Mouse (Mus musculus): ENCODE measurements around the gene Gm10197. TPM values are rescaled to one million over a fixed set of nuclear protein-coding genes. Genes with fewer than 3 reads are reported as not detected.

Gene Gm10197
- polyA plus RNA-seq, 1 experiment from 2014 or later: not detected

DNA sequence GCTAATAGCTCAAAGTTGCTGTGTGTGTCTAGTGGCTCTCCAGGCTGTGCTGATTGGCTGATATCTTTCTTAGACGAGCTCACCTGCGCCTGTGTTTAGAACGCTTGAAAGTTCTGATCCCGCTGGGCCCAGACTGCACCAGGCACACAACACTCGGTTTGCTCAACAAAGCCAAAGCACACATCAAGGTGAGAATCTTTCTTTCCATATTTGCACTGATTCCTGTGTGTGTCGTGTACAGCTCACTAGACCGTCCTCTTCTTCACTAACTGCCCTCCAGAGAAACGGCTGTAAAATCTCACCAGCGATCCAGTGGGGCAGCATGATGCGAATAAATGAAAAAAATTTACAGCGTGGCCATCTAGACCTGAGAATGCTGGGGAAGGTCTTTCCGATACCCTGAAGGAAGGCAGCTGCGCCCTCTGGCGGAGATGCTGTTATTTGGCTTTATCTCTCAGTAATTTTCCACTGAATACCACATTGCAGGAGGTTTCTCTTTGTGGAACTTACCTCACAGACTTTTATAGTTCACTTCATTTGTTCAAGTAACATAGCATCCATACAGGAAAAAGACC is 2.0 kb downstream of the Gm10197 start:
- Histone ChIP-seq H3K4me2 (no peak overlapping the region), H3K4me1 (replicated peaks) (peaks cover 20% of the 10 kb centered on the region), H3K36me3 (peaks cover 13% of the 10 kb centered on the region), H3K27me3 (no peaks in the 10 kb centered on the region), H3K4me3 (no peak overlapping the region), H3K27ac (replicated peaks) (no peak overlapping the region), H3K9ac (no peak overlapping the region), H3K9me3 (no peaks in the 10 kb centered on the region)
- peak; percentile 74 for ATAC-seq (ENCODE audit: low FRiP score, low read depth)
- 33% methylated on average over 14 of the region's 14 CpGs for WGBS

DNA sequence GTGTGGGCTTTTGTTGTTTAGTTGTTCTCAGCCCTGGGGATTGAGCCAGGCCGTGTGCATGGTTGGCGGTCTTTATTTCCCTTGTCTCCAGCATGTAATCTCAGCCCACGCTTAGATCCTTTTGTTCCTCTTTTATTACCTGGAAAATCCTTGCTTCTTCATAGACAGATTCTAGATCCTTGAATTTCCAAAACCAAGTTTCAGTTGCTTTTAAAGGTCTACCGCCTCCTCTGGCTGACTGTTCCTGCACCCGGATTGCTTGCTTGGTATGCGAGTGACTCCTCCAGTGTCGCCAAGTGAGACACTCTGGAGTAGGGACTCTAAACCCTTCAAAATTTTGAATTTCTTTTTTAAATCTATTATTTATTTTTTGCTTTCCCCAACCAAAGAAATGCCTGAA is 4.7 kb downstream of the Gm10197 start:
- Histone ChIP-seq H3K4me1 (replicated peaks) (peaks cover 20% of the 10 kb centered on the region), H3K36me3 (peaks cover 7% of the 10 kb centered on the region), H3K4me2 (no peak overlapping the region), H3K4me3 (no peak overlapping the region), H3K9me3 (no peaks in the 10 kb centered on the region), H3K27me3 (no peaks in the 10 kb centered on the region), H3K27ac (replicated peaks) (no peak overlapping the region), H3K9ac (no peak overlapping the region)
- 69% methylated on average over 7 of the region's 7 CpGs for WGBS
- ATAC-seq (ENCODE audit: low FRiP score, low read depth): no peak

DNA sequence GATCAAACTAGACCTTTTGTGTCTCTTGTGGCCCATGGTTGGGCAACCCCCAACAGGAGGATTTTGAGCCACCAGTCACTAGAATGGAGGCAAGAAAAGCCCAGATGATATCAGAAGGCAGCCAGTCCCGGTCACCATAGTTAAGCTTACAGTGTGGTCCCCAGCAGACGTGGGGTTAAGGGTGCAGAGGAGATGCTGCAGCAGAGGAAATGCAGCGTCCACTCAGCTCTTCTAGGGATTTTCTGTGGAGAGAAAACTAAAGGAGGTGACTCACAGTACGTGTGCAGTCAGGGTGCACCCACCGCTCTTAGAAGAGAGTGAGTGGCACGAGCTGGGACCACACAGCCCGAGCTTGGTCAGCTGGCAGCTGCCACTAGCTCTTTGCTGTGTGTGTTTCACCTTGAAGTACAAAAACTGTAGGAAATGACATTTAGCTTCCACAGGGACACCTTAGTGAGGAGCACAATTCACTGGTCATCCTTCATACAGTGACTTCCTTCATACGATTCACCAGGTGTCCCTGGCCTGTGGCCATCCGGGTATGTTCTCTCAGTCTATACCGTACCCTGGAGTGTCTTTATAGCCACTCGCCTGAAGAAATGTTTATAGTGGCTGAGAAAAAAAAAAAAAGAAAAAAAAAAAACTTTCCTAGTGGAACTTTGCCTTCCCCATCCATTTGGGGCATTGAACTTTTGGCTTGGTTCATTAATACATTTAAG is 5.3 kb downstream of the Gm10197 start:
- 71% methylated on average over 11 of the region's 11 CpGs for WGBS
- no peaks in the 10 kb centered on the region for H3K9me3 ChIP-seq
- no peak overlapping the region for H3K4me3 ChIP-seq
- H3K27ac ChIP-seq (replicated peaks): 0 out of 2 replicates have a peak overlapping the region, but pooled peaks have one; percentile 9
- no peak for ATAC-seq (ENCODE audit: low FRiP score, low read depth)
- no peak overlapping the region for H3K4me2 ChIP-seq
- no peak overlapping the region for H3K9ac ChIP-seq
- H3K36me3 ChIP-seq: peaks cover under 1% of the 10 kb centered on the region; the same call in 1 of the 2 replicates
- H3K4me1 ChIP-seq (replicated peaks): peaks cover 23% of the 10 kb centered on the region
- no peaks in the 10 kb centered on the region for H3K27me3 ChIP-seq

DNA sequence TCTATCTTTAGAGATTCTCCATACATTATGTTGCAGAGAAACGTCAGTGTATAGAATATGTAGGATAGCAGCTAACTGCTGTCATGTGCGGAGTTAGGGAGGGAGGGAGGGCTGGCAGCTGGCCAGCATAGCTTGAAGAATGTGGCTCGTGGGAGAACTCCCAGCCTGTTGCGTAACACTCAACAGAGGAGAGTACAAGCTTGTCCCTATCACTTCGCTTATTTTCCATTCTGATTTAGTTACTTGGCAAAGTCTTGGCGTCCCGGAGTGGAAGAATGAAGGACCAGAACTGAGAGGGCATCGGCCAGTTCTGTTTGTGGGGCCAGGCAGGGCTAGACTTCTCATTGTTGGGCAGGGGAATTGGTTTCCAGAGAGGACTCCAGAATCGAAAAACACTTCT is 6.6 kb downstream of the Gm10197 start:
- no peak for ATAC-seq (ENCODE audit: low FRiP score, low read depth)

DNA sequence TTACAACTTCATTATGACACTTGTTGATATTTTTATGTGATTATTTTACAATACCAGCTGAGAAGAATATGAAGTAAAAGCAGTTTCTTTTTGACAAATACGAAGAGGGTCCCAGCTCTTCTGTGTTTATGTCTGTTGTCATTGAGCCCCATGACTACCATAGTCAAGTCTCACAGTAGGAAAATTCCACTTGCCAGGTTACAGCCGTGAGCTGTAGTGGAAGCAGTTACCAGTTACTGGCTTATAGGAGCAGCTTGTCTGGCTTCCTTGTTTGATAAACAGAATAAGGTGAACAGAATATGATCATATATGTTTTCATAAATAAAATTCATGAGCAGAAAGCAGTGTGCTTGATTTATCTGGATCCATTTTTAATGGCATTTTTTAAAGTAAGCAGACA is 7.0 kb downstream of the Gm10197 start:
- H3K4me1 ChIP-seq (replicated peaks): peaks cover 39% of the 10 kb centered on the region
- no peaks in the 10 kb centered on the region for H3K27me3 ChIP-seq
- H3K9me3 ChIP-seq: no peaks in the 10 kb centered on the region
- H3K4me2 ChIP-seq: no peak overlapping the region
- 52% methylated on average over 2 of the region's 2 CpGs for WGBS
- ATAC-seq (ENCODE audit: low FRiP score, low read depth): no peak
- no peaks in the 10 kb centered on the region for H3K36me3 ChIP-seq
- no peak overlapping the region for H3K27ac ChIP-seq (replicated peaks)
- H3K9ac ChIP-seq: no peak overlapping the region
- H3K4me3 ChIP-seq: no peak overlapping the region

More for the DNA sequence above, 6.6 kb downstream of the Gm10197 start:
- H3K4me1 ChIP-seq (replicated peaks): peaks cover 35% of the 10 kb centered on the region
- H3K4me3 ChIP-seq: no peak overlapping the region
- no peaks in the 10 kb centered on the region for H3K36me3 ChIP-seq
- 23% methylated on average over 9 of the region's 9 CpGs for WGBS
- H3K27me3 ChIP-seq: no peaks in the 10 kb centered on the region
- no peaks in the 10 kb centered on the region for H3K9me3 ChIP-seq
- H3K4me2 ChIP-seq: peak overlapping the region; percentile 8; the same call in 1 of the 2 replicates
- no peak overlapping the region for H3K9ac ChIP-seq
- H3K27ac ChIP-seq (replicated peaks): peak overlapping the region; percentile 40

DNA sequence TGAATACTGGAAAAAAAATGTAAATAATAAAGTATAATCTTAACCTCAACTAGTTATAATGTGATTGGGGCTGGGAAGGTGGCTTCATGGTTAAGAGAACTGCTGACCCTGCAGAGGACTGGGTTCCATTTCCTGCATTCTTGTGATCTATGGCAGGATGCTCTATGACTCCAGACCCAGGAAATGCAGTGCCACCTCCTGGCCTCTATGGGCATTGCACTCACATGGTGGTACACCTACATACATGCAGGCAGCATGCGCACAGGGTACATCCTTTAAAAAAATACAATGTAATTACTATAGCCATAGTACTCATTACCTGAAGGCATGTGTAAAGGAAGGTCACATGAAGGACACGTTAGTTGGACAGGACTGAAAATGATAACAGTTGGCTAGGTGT is 8.6 kb downstream of the Gm10197 start:
- no peaks in the 10 kb centered on the region for H3K27me3 ChIP-seq
- ATAC-seq (ENCODE audit: low FRiP score, low read depth): no peak
- no peak overlapping the region for H3K9ac ChIP-seq
- no peak overlapping the region for H3K4me2 ChIP-seq
- peaks cover 37% of the 10 kb centered on the region for H3K4me1 ChIP-seq (replicated peaks)
- no peaks in the 10 kb centered on the region for H3K36me3 ChIP-seq
- H3K9me3 ChIP-seq: no peaks in the 10 kb centered on the region
- WGBS: 50% methylated on average over 2 of the region's 2 CpGs
- H3K27ac ChIP-seq (replicated peaks): no peak overlapping the region
- no peak overlapping the region for H3K4me3 ChIP-seq

DNA sequence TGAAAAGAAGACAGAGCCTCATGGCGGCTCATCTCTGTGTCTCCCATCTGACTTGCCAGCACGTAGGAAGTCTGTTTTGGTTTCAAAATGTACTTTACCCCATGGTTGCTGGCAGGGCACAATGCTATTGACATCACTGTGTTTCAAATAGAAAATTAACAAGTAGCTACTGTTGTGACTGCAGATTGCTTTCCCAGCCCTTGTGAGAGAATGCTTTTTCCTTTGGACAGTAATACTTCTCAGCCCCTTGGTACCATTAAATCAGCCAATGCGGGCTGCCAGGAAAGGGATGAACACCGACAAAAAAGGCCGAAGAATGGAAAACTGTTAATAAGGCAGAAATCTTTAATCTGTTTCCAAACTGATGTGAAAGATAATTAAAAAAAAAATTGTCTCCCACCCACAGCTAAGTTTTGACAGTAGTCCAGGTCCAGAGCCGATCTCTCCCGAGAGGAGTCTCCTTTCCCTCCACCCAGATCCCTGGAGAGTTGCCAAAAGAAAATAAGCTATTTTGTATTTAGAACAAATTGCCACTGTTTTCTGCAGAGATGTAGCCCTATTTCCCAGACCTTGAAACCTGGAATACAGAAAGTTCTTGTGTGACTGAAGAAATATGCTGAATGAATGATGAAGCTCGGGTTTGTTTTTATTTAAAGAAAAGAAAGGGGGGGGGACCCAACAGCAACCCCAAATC is 11.2 kb downstream of the Gm10197 start:
- ATAC-seq (ENCODE audit: low FRiP score, low read depth): no peak

DNA sequence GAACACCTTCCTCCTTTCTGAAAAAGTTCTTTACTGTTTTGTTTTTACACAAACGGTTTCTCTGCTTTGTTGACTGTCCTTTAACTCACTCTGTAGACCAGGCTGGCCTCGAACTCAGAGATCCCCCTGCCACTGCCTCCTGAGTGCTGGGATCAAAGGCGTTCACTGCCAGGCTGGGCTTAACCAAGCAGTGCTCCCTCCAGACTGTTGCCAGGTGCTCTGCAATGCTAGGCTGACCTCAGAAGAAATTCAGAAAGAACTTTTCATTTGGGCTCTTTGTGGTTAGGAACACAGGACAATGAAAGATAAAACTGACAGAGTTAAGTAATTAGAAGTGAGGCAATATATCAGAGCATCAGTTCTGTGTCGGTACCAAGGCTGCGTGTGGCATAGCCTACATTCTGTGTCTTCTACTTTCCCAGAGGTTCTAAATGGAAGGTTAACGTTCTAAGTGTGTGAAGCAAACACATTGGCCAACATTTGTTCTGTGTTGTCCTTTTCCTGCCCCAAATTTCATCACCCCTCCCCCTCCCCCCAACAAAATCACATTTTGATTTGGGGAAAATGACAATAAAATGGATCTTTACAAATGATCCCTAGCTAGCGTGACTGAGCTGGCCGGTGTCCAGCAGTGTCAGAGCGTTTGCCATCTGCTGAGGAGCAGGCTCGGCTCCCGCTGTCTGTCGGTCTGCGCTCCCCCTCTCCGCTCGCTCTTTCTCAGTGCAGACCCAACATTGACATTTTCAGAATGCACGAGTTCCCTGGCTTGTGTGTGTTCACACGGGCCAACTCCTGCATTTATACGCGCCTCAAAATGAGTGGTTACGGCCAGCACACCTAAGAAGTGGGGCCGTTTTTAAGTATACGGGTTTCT is 12.2 kb downstream of the Gm10197 start:
- WGBS: 39% methylated on average over 22 of the region's 22 CpGs
- Histone ChIP-seq H3K27ac (replicated peaks) (peak overlapping the region; percentile 75), H3K4me1 (replicated peaks) (peaks cover 28% of the 10 kb centered on the region), H3K9me3 (no peaks in the 10 kb centered on the region), H3K4me3 (no peak overlapping the region), H3K4me2 (peak overlapping the region; percentile 48), H3K36me3 (no peaks in the 10 kb centered on the region), H3K27me3 (no peaks in the 10 kb centered on the region), H3K9ac (peak overlapping the region; percentile 20; the same call in 1 of the 2 replicates)
- peak; percentile 71; the same call in 1 of the 2 replicates for ATAC-seq (ENCODE audit: low FRiP score, low read depth)

More for the DNA sequence above, 11.2 kb downstream of the Gm10197 start:
- Histone ChIP-seq H3K4me1 (replicated peaks) (peaks cover 30% of the 10 kb centered on the region), H3K27me3 (no peaks in the 10 kb centered on the region), H3K9me3 (no peaks in the 10 kb centered on the region), H3K4me3 (no peak overlapping the region), H3K4me2 (peak overlapping the region; percentile 48), H3K27ac (replicated peaks) (peak overlapping the region; percentile 75), H3K9ac (peak overlapping the region; percentile 20; the same call in 1 of the 2 replicates), H3K36me3 (no peaks in the 10 kb centered on the region)
- 43% methylated on average over 8 of the region's 8 CpGs for WGBS

DNA sequence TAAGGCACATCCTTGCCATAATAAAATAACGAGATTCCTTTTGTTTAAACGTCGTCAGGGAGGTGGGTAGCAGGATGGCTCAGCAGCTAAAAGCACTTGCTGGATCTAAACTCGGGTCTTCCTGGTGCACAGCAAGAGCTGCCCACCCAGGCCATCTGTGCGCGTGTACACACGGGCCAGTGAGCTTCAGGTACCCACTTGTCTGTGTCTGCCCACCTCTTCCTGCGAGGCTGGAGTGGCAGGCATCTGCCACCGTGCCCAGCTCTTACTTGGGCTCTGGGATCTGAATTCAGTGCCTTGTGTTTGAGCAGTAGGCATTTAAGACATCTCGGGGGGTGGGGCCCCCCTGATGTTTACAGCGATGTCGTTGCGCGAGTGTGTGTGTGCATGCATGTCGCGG is 16.5 kb downstream of the Gm10197 start:
- Histone ChIP-seq H3K36me3 (0 out of 2 replicates have a peak, but pooled peaks cover 4% of the 10 kb centered on the region), H3K9ac (no peak overlapping the region), H3K27me3 (no peaks in the 10 kb centered on the region), H3K4me1 (replicated peaks) (peaks cover 25% of the 10 kb centered on the region), H3K27ac (replicated peaks) (no peak overlapping the region), H3K4me2 (no peak overlapping the region), H3K9me3 (no peaks in the 10 kb centered on the region), H3K4me3 (no peak overlapping the region)
- no peak for ATAC-seq (ENCODE audit: low FRiP score, low read depth)
- 72% methylated on average over 16 of the region's 16 CpGs for WGBS

DNA sequence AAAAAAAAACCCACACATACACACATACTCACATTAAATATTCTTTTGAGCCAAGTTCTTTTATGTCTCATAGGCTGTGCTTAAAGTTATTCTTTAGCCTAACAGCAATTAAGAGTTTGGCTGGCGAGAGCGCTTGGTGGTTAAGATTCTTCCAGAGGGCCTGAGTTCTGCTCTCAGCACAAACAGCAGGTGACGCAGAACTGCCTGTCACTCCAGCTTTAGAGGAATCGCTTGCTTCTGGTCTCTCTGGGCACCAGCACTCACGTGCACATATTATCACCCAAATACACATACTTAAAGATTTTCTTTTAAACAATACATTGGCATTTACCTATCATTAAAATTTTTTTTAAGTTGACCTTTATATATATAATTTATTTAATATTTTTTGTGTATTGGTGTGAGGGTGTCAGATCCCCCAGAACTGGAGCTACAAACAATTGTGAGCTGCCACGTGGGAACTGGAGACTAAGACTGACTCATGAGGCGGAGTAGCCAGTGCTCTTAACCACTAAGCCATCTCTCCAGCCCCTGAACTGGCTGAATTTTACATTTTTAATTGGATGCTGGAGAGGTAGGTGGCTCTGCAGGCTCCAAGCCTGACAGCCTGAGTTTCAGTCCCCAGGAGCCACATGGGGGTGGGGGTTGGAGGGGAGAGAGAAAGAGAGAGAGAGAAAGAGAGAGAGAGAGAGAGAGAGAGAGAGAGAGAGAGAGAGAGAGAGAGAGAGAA is 17.1 kb downstream of the Gm10197 start:
- Histone ChIP-seq H3K9ac (no peak overlapping the region), H3K4me1 (replicated peaks) (peaks cover 18% of the 10 kb centered on the region), H3K4me2 (no peak overlapping the region), H3K4me3 (no peak overlapping the region), H3K36me3 (0 out of 2 replicates have a peak, but pooled peaks cover 4% of the 10 kb centered on the region), H3K27me3 (no peaks in the 10 kb centered on the region), H3K9me3 (no peaks in the 10 kb centered on the region), H3K27ac (replicated peaks) (no peak overlapping the region)
- no peak for ATAC-seq (ENCODE audit: low FRiP score, low read depth)
- WGBS: 67% methylated on average over 7 of the region's 7 CpGs

DNA sequence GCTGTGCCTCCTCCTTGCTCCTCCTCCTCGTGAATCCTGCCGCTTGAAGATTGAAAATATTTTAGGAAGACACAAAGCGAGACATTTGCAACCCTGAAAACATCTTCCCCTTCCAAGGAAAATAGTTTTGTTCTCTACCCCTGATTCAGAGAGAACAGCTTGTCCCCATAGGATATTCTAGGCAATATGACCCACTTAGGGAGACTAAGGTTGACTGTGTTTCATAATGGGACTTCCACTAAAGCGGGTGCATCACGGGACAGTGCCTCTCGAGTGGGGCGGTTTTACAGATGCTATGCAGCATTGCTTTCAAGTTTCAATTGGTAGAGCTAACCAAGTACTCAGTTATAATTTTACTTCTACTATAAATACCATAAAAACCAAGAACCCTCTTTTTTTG is 17.7 kb downstream of the Gm10197 start:
- Histone ChIP-seq H3K4me2 (no peak overlapping the region), H3K27me3 (no peaks in the 10 kb centered on the region), H3K36me3 (0 out of 2 replicates have a peak, but pooled peaks cover 4% of the 10 kb centered on the region), H3K4me3 (no peak overlapping the region), H3K4me1 (replicated peaks) (peaks cover 15% of the 10 kb centered on the region; the same call in 1 of the 2 replicates), H3K9me3 (no peaks in the 10 kb centered on the region), H3K27ac (replicated peaks) (no peak overlapping the region), H3K9ac (no peak overlapping the region)
- no peak for ATAC-seq (ENCODE audit: low FRiP score, low read depth)
- 90% methylated on average over 7 of the region's 7 CpGs for WGBS
